Mouse (Mus musculus) bone marrow macrophage, adult 2 months (primary cell): ENCODE measurements around the gene Gm28230.

ENCODE experiments used
- CTCF ChIP-seq: IDR thresholded peaks from 2 replicates; pipeline ENCODE4 v1.5.1; 2012; ENCODE audit warnings: low read depth, mild to moderate bottlenecking, low read length, moderate library complexity
- POLR2A ChIP-seq: IDR thresholded peaks from 2 replicates; pipeline ENCODE4 v1.6.1; 2012; ENCODE audit warnings: mild to moderate bottlenecking, low read depth, low read length, borderline replicate concordance

DNA sequence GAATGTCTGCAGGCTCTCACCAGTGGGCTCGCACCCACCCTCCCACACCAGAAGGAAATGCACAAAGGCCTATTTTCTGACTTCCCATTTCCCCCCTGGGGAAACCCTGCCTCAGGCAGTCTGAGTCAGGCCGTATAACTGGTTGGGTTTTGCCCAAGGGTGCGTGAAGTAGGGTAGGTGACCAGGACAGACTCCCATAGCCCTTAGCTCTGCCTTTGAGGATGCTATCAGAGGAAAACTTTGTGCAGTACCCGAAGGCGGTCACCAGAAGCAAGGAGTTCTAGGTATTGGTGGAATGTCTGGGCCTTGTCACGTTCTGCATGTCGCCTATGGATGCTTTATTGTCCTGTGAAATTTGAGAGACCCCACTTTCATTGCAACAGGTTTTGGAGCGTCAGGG is 3.6 kb upstream of the Gm28230 start:
- TF ChIP-seq CTCF (no peak), POLR2A (no peak)
